Mouse (Mus musculus) MEL (cell line): Measurements from ENCODE around the gene Slc25a33. TPM values are rescaled to one million over a fixed set of nuclear protein-coding genes. Genes with fewer than 3 reads are reported as not detected.
A peak's percentile ranks its signal among the peaks of the same experiment; 100 is the strongest.

Experiments used
- DNase-seq: peaks from one replicate; pipeline ENCODE4 v3.0.0; 2011; ENCODE audit warnings: low read depth, low spot score
- H3K27ac ChIP-seq: 2 replicates; pipeline ENCODE4 v1.5.1; 2012; ENCODE audit warnings: low read depth, mild to moderate bottlenecking, control low read depth, low read length, moderate library complexity; ENCODE audit not compliant: control insufficient read depth
- H3K27me3 ChIP-seq, 2 experiments: fragments of 150-350 bp in 1 of 2; sonication (generic) in 1 of 2; 2 replicates each; pipeline ENCODE4 v1.6.1; 2012; ENCODE audit warnings: low read length in 2 of 2, mild to moderate bottlenecking in 2 of 2, improper control_type of control experiment in 1 of 2, moderate library complexity in 1 of 2; ENCODE audit not compliant: insufficient read depth in 2 of 2, control insufficient read depth in 1 of 2
- H3K36me3 ChIP-seq, 2 experiments: 2 replicates each; pipeline ENCODE4 v1.6.1; 2012 to 2014; ENCODE audit warnings: low read length in 2 of 2, improper control_type of control experiment in 1 of 2, inconsistent platforms in 1 of 2, mild to moderate bottlenecking in 1 of 2; ENCODE audit not compliant: insufficient read depth in 2 of 2, control insufficient read depth in 1 of 2
- H3K4me1 ChIP-seq, 2 experiments: fragments of 150-350 bp in 1 of 2; sonication (generic) in 1 of 2; 2 replicates each; pipeline ENCODE4 v1.6.1; 2012; ENCODE audit warnings: low read length in 2 of 2, improper control_type of control experiment in 1 of 2, mild to moderate bottlenecking in 1 of 2; ENCODE audit not compliant: insufficient read depth in 2 of 2, control insufficient read depth in 1 of 2
- H3K4me3 ChIP-seq, 2 experiments: fragments of 150-350 bp in 1 of 2; sonication (generic) in 1 of 2; 2 replicates each; pipeline ENCODE4 v1.5.1; 2012; ENCODE audit warnings: low read depth in 2 of 2, low read length in 2 of 2, mild to moderate bottlenecking in 2 of 2, moderate library complexity in 2 of 2, control low read depth in 1 of 2, improper control_type of control experiment in 1 of 2; ENCODE audit not compliant: control insufficient read depth in 1 of 2, insufficient read depth in 1 of 2
- H3K79me2 ChIP-seq: 2 replicates; pipeline ENCODE4 v1.6.1; 2012; ENCODE audit warnings: mild to moderate bottlenecking, low read length, moderate library complexity; ENCODE audit not compliant: control insufficient read depth, poor library complexity, insufficient read depth
- H3K9ac ChIP-seq: 2 replicates; pipeline ENCODE4 v1.6.1; 2012; ENCODE audit warnings: low read depth, mild to moderate bottlenecking, control low read depth, low read length, moderate library complexity; ENCODE audit not compliant: control insufficient read depth, poor library complexity, severe bottlenecking
- H3K9me3 ChIP-seq: fragments of 150-350 bp; sonication (generic); replicated peaks from 2 replicates; pipeline ENCODE4 v1.6.1; 2012; ENCODE audit warnings: mild to moderate bottlenecking, low read length, improper control_type of control experiment, moderate library complexity; ENCODE audit not compliant: insufficient read depth
- BHLHE40 ChIP-seq: IDR thresholded peaks from 2 replicates; pipeline ENCODE4 v1.6.1; 2012; ENCODE audit warnings: low read depth, mild to moderate bottlenecking, inconsistent platforms, low read length, improper control_type of control experiment, borderline replicate concordance
- E2F4 ChIP-seq: IDR thresholded peaks from 2 replicates; pipeline ENCODE4 v1.6.1; 2011; ENCODE audit warnings: low read depth, low read length, improper control_type of control experiment, borderline replicate concordance
- ELF1 ChIP-seq: IDR thresholded peaks from 2 replicates; pipeline ENCODE4 v1.6.1; 2014; ENCODE audit warnings: low read depth, mild to moderate bottlenecking, inconsistent platforms, low read length, improper control_type of control experiment, moderate library complexity
- EP300 ChIP-seq, 2 experiments: IDR thresholded peaks; 2 replicates each; pipeline ENCODE4 v1.6.1; 2011; ENCODE audit warnings: improper control_type of control experiment in 2 of 2, low read length in 2 of 2, low read depth in 1 of 2, mild to moderate bottlenecking in 1 of 2
- GABPA ChIP-seq: IDR thresholded peaks from 2 replicates; pipeline ENCODE4 v1.6.1; 2012; ENCODE audit warnings: low read depth, mild to moderate bottlenecking, inconsistent platforms, low read length, improper control_type of control experiment, moderate library complexity
- GATA1 ChIP-seq: IDR thresholded peaks from 2 replicates; pipeline ENCODE4 v1.6.1; 2011; ENCODE audit warnings: low read depth, low read length, improper control_type of control experiment
- MAX ChIP-seq: IDR thresholded peaks from 2 replicates; pipeline ENCODE4 v1.6.1; 2011; ENCODE audit warnings: low read length, improper control_type of control experiment
- MEF2A ChIP-seq: IDR thresholded peaks from 2 replicates; pipeline ENCODE4 v1.6.1; 2014; ENCODE audit warnings: low read depth, mild to moderate bottlenecking, inconsistent platforms, low read length, improper control_type of control experiment; ENCODE audit not compliant: poor library complexity, insufficient replicate concordance, severe bottlenecking; ENCODE audit errors: extremely low read depth
- MXI1 ChIP-seq: IDR thresholded peaks from 2 replicates; pipeline ENCODE4 v1.6.1; 2011; ENCODE audit warnings: mild to moderate bottlenecking, low read depth, low read length, improper control_type of control experiment
- NELFE ChIP-seq: IDR thresholded peaks from 2 replicates; pipeline ENCODE4 v1.6.1; 2011; ENCODE audit warnings: low read depth, low read length, improper control_type of control experiment
- NRF1 ChIP-seq: IDR thresholded peaks from 2 replicates; pipeline ENCODE4 v1.6.1; 2014; ENCODE audit warnings: low read depth, mild to moderate bottlenecking, inconsistent platforms, low read length, improper control_type of control experiment, moderate library complexity; ENCODE audit not compliant: poor library complexity, insufficient read depth, severe bottlenecking
- POLR2A ChIP-seq, 2 experiments: IDR thresholded peaks; 2 replicates each; pipeline ENCODE4 v1.6.1; 2011 to 2012; ENCODE audit warnings: low read length in 2 of 2, mild to moderate bottlenecking in 2 of 2, control low read depth in 1 of 2, improper control_type of control experiment in 1 of 2, low read depth in 1 of 2, moderate library complexity in 1 of 2; ENCODE audit not compliant: control insufficient read depth in 1 of 2, insufficient read depth in 1 of 2, poor library complexity in 1 of 2
- POLR2AphosphoS2 ChIP-seq: IDR thresholded peaks from 2 replicates; pipeline ENCODE4 v1.6.1; 2011; ENCODE audit warnings: low read length, improper control_type of control experiment
- RCOR1 ChIP-seq: IDR thresholded peaks from 2 replicates; pipeline ENCODE4 v1.6.1; 2012; ENCODE audit warnings: low read depth, mild to moderate bottlenecking, inconsistent platforms, low read length, improper control_type of control experiment
- SIN3A ChIP-seq: IDR thresholded peaks from 2 replicates; pipeline ENCODE4 v1.6.1; 2012; ENCODE audit warnings: low read length, improper control_type of control experiment, inconsistent platforms
- TBP ChIP-seq: IDR thresholded peaks from 2 replicates; pipeline ENCODE4 v1.8.0; 2011; ENCODE audit warnings: low read depth, low read length, improper control_type of control experiment
- TCF12 ChIP-seq: IDR thresholded peaks from 2 replicates; pipeline ENCODE4 v1.6.1; 2014; ENCODE audit warnings: low read depth, mild to moderate bottlenecking, inconsistent platforms, low read length, improper control_type of control experiment, moderate library complexity
- UBTF ChIP-seq: IDR thresholded peaks from 2 replicates; pipeline ENCODE4 v1.6.1; 2012; ENCODE audit warnings: low read depth, mild to moderate bottlenecking, inconsistent platforms, low read length, improper control_type of control experiment, moderate library complexity, borderline replicate concordance; ENCODE audit not compliant: insufficient read depth
- USF1 ChIP-seq: IDR thresholded peaks from 2 replicates; pipeline ENCODE4 v1.6.1; 2014; ENCODE audit warnings: low read depth, mild to moderate bottlenecking, inconsistent platforms, low read length, improper control_type of control experiment, moderate library complexity
- USF2 ChIP-seq, 2 experiments: IDR thresholded peaks; 2 replicates each; pipeline ENCODE4 v1.6.1; 2011 to 2012; ENCODE audit warnings: improper control_type of control experiment in 2 of 2, low read length in 2 of 2, borderline replicate concordance in 1 of 2, inconsistent platforms in 1 of 2, low read depth in 1 of 2, mild to moderate bottlenecking in 1 of 2; ENCODE audit not compliant: insufficient read depth in 1 of 2
- ZC3H11A ChIP-seq: IDR thresholded peaks from 2 replicates; pipeline ENCODE4 v1.6.1; 2012; ENCODE audit warnings: low read depth, mild to moderate bottlenecking, inconsistent platforms, low read length, improper control_type of control experiment
- ZMIZ1 ChIP-seq: IDR thresholded peaks from 2 replicates; pipeline ENCODE4 v1.6.1; 2012; ENCODE audit warnings: low read depth, mild to moderate bottlenecking, inconsistent platforms, low read length, improper control_type of control experiment, moderate library complexity
- ZNF384 ChIP-seq: IDR thresholded peaks from 2 replicates; pipeline ENCODE4 v1.6.1; 2012; ENCODE audit warnings: low read depth, mild to moderate bottlenecking, inconsistent platforms, low read length, improper control_type of control experiment
- polyA plus RNA-seq, 2 experiments: library from polyadenylated mRNA; stranded (reverse) in 1 of 2; unstranded in 1 of 2; fragments of >175 nt in 1 of 2; fragments of >200 nt in 1 of 2; gene quantifications; 2 replicates each; pipeline versions ENCODE4 v1.2.1 to v1.2.4; 2012; ENCODE audit warnings: low replicate concordance in 2 of 2, low read depth in 1 of 2; ENCODE audit not compliant: insufficient read length in 2 of 2, insufficient read depth in 1 of 2, missing spikeins in 1 of 2
- total RNA-seq: library from RNA; depleted of rRNA; stranded (reverse); fragments of 300-350 nt; gene quantifications from 2 replicates; pipeline ENCODE4 v1.2.3, GENCODE M21; 2012; rRNA removed

Slc25a33 gene
- total RNA-seq (20.6 and 21.4 TPM in 2 replicates), polyA plus RNA-seq (100 to 1,000 TPM in 1 of 2 experiments, 10 to 100 TPM in 1; 24.8 to 103 TPM)

DNA sequence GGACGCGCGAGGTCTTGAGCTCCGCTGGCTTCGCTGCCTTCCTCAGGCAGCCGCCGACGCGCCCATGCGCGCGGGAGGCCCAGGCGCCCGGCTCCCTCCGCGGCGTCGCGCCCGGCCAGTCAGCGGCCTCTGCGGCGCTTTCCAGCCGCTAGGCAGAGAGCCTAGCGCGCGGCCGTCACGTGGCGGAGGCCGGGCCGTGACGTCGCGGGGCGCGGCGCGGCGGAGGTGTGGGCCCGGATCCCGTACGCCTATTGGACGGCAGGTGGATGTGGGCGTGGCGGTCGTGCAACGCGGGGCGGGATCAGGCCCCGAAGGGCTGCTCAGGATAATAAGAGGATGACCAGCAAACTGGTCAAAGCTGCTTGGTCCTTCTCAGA, at the start of gene Slc25a33:
Gene Slc25a33 (minus strand): TSS at position 184 of the 377 bp plus-strand sequence.
- no peaks in the 10 kb centered on the region for H3K9me3 ChIP-seq
- peak within 1 kb of the TSS; percentile 56 for H3K27ac ChIP-seq
- peaks cover 50% of the 10 kb centered on the region for H3K79me2 ChIP-seq
- peak; percentile 93 for DNase-seq
- peaks cover 3 to 43% of the 10 kb centered on the region in 2 experiments; a peak in 3 of 4 replicates for H3K36me3 ChIP-seq
- peaks cover 21 to 36% of the 10 kb centered on the region in 2 experiments for H3K4me1 ChIP-seq
- H3K27me3 ChIP-seq = no peaks in the 10 kb centered on the region
- peak within 1 kb of the TSS; percentile 86 for H3K9ac ChIP-seq
- H3K4me3 ChIP-seq = peak within 1 kb of the TSS; percentile 85 to 94
- TF ChIP-seq SIN3A (peak; percentile 92), RCOR1 (no peak), MEF2A (no peak), USF1 (peak; percentile 97), NRF1 (peak; percentile 60), GABPA (no peak), EP300 (IDR thresholded peaks at IDR 0.05; ENCODE audit: low read depth in 1 of 2, low read length in 2 of 2) (no peak; a peak in 1 of 4 replicates), ZC3H11A (no peak), TBP (no peak; the same call in none of the 2 replicates), GATA1 (no peak), MAX (peak; percentile 94), ZNF384 (no peak), BHLHE40 (peak; percentile 93), ELF1 (peak; percentile 35; the same call in 1 of the 2 replicates), E2F4 (0 out of 2 replicates have a peak, but pooled peaks have one; percentile 27), NELFE (peak; percentile 88), MXI1 (peak; percentile 97), TCF12 (peak; percentile 47; the same call in 1 of the 2 replicates), POLR2A (IDR thresholded peaks at IDR 0.05; ENCODE audit: control insufficient read depth in 1 of 2, insufficient read depth in 1 of 2, low read depth in 1 of 2, low read length in 2 of 2, poor library complexity in 1 of 2) (peak; percentile 93 to 98), ZMIZ1 (peak; percentile 87), USF2 (IDR thresholded peaks at IDR 0.05; ENCODE audit: borderline replicate concordance in 1 of 2, insufficient read depth in 1 of 2, low read depth in 1 of 2, low read length in 2 of 2) (peak; percentile 25 to 82; a peak in 3 of 4 replicates), UBTF (0 out of 2 replicates have a peak, but pooled peaks have one; percentile 87), POLR2AphosphoS2 (peak; percentile 98)
